Mouse (Mus musculus): ENCODE measurements around the gene Slc38a6.
A peak's percentile ranks its signal among the peaks of the same experiment; 100 is the strongest.

Gene Slc38a6

GRCm38 (mm10) chr12:73286287-73287092 lies at the start of gene Slc38a6, which contains the start of gene Trmt5:
Gene Slc38a6 (plus strand): TSS chr12:73286779.
Gene Trmt5 (minus strand): TSS chr12:73286710.
- DNase-seq (ENCODE audit: low read depth, low spot score), result peak; percentile 80

GRCm38 (mm10) chr12:73241960-73242359 lies 44.6 kb upstream of the Slc38a6 start:
- DNase-seq (ENCODE audit: low read depth, low spot score), result peak; percentile 24

- DNase-seq (ENCODE audit: low read depth, low spot score), result no peak
These were observed 40.9 kb upstream of the Slc38a6 start for GRCm38 (mm10) chr12:73245687-73246086.

GRCm38 (mm10) chr12:73255006-73255405 lies 31.6 kb upstream of the Slc38a6 start:
- no peak for DNase-seq (ENCODE audit: low read depth, low spot score)

GRCm38 (mm10) chr12:73259269-73259668 lies 27.3 kb upstream of the Slc38a6 start:
- DNase-seq (ENCODE audit: low read depth, low spot score), result no peak

GRCm38 (mm10) chr12:73260339-73260738 lies 26.2 kb upstream of the Slc38a6 start:
- DNase-seq (ENCODE audit: low read depth, low spot score), result no peak

GRCm38 (mm10) chr12:73265381-73265978 lies 21.1 kb upstream of the Slc38a6 start:
- no peak for DNase-seq (ENCODE audit: low read depth, low spot score)

- no peak for DNase-seq (ENCODE audit: low read depth, low spot score)
These were observed 20.0 kb upstream of the Slc38a6 start for GRCm38 (mm10) chr12:73266597-73266996.

GRCm38 (mm10) chr12:73268497-73268896 lies 18.1 kb upstream of the Slc38a6 start:
- DNase-seq (ENCODE audit: low read depth, low spot score), result no peak

GRCm38 (mm10) chr12:73269531-73269930 lies 17.0 kb upstream of the Slc38a6 start:
- no peak for DNase-seq (ENCODE audit: low read depth, low spot score)

GRCm38 (mm10) chr12:73269933-73270332 lies 16.6 kb upstream of the Slc38a6 start:
- DNase-seq (ENCODE audit: low read depth, low spot score), result no peak

- no peak for DNase-seq (ENCODE audit: low read depth, low spot score)
These were observed 11.7 kb upstream of the Slc38a6 start for GRCm38 (mm10) chr12:73274921-73275320.

GRCm38 (mm10) chr12:73287609-73288008 lies 1.0 kb downstream of the Slc38a6 start:
- no peak for DNase-seq (ENCODE audit: low read depth, low spot score)

- no peak for DNase-seq (ENCODE audit: low read depth, low spot score)
These were observed 2.0 kb downstream of the Slc38a6 start for GRCm38 (mm10) chr12:73288626-73289025.

GRCm38 (mm10) chr12:73294884-73295283 lies 8.3 kb downstream of the Slc38a6 start:
- DNase-seq (ENCODE audit: low read depth, low spot score), result no peak

- DNase-seq (ENCODE audit: low read depth, low spot score), result no peak
These were observed 9.0 kb downstream of the Slc38a6 start for GRCm38 (mm10) chr12:73295505-73296140.

- DNase-seq (ENCODE audit: low read depth, low spot score), result no peak
These were observed 12.0 kb downstream of the Slc38a6 start for GRCm38 (mm10) chr12:73298621-73299020.

- no peak for DNase-seq (ENCODE audit: low read depth, low spot score)
These were observed 14.0 kb downstream of the Slc38a6 start for GRCm38 (mm10) chr12:73300531-73300930.

GRCm38 (mm10) chr12:73304636-73305035 lies 18.1 kb downstream of the Slc38a6 start:
- no peak for DNase-seq (ENCODE audit: low read depth, low spot score)

- no peak for DNase-seq (ENCODE audit: low read depth, low spot score)
These were observed 21.2 kb downstream of the Slc38a6 start for GRCm38 (mm10) chr12:73307750-73308149.

GRCm38 (mm10) chr12:73308711-73309110 lies 22.1 kb downstream of the Slc38a6 start:
- DNase-seq (ENCODE audit: low read depth, low spot score), result no peak

Measured in brain, embryonic 18.5 days (tissue).